Mouse (Mus musculus) small intestine, adult 2 months (tissue): ENCODE data around the gene Fancc.

Experiments
- CTCF ChIP-seq: fragments of 200-500 bp; IDR thresholded peaks from 2 replicates; pipeline ENCODE4 v1.5.1; 2012; ENCODE audit warnings: low read depth, mild to moderate bottlenecking, control low read depth, inconsistent platforms, low read length, moderate library complexity, mixed read lengths; ENCODE audit not compliant: insufficient replicate concordance, insufficient read length; ENCODE audit errors: extremely low read depth
- POLR2A ChIP-seq: fragments of 200-500 bp; IDR thresholded peaks from 2 replicates; pipeline ENCODE4 v1.6.1; 2012; ENCODE audit warnings: low read depth, mild to moderate bottlenecking, control low read depth, inconsistent platforms, low read length, moderate library complexity

DNA sequence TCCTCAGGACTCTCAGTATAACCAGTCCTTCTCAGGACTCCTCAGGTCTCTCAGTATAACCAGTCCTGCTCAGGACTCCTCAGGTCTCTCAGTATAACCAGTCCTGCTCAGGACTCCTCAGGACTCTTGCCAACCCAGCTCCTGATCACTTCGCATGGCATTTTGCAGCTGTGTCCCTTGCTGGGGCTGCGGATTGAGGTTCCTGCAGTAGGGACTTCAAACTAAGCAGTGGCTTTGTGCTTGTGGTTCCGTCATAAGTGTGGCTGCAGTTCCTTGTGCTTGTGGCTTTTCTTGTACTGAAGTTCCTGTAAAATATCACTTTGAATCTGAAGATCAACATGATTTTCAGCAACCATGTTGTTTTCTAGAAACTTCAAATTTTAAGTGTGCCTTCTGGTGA is 212.3 kb downstream of the Fancc start:
- no peak for TF ChIP-seq CTCF
- no peak for TF ChIP-seq POLR2A
